Mouse (Mus musculus) hindbrain, embryonic 11.5 days (tissue): Measurements from ENCODE around the gene Brdt. TPM values are rescaled to one million over a fixed set of nuclear protein-coding genes. Genes with fewer than 3 reads are reported as not detected.

Experiments used
- ATAC-seq: fragments of 200-750 bp; cut with Nextera tagmentation; 2 replicates; pipeline ENCODE4 v1.8.0; 2017; ENCODE audit warnings: mild to moderate bottlenecking, moderate TSS enrichment, moderate library complexity; ENCODE audit not compliant: low FRiP score
- DNase-seq: peaks from one replicate; pipeline ENCODE4 v3.0.0-alpha.2; 2015; ENCODE audit warnings: low spot score
- H3K27ac ChIP-seq: fragments of 300-500 bp; sonication (generic); 2 replicates; pipeline ENCODE4 v1.5.1; 2014; ENCODE audit warnings: mild to moderate bottlenecking, low read depth, low read length
- H3K27me3 ChIP-seq: fragments of 300-500 bp; sonication (generic); 2 replicates; pipeline ENCODE4 v1.6.1; 2014; ENCODE audit warnings: mild to moderate bottlenecking, low read length, moderate library complexity, mixed read lengths; ENCODE audit not compliant: control insufficient read depth, insufficient read depth
- H3K36me3 ChIP-seq: fragments of 300-500 bp; sonication (generic); 2 replicates; pipeline ENCODE4 v1.6.1; 2014; ENCODE audit warnings: mild to moderate bottlenecking, low read length, moderate library complexity, mixed read lengths; ENCODE audit not compliant: control insufficient read depth, insufficient read depth
- H3K4me1 ChIP-seq: fragments of 300-500 bp; sonication (generic); replicated peaks from 2 replicates; pipeline ENCODE4 v1.6.1; 2014; ENCODE audit warnings: low read length, mixed read lengths; ENCODE audit not compliant: control insufficient read depth, insufficient read depth
- H3K4me2 ChIP-seq: fragments of 300-500 bp; sonication (generic); replicated peaks from 2 replicates; pipeline ENCODE4 v1.6.1; 2014; ENCODE audit warnings: mild to moderate bottlenecking, low read depth, low read length
- H3K4me3 ChIP-seq: fragments of 300-500 bp; sonication (generic); 2 replicates; pipeline ENCODE4 v1.5.1; 2014; ENCODE audit warnings: low read depth, low read length
- H3K9ac ChIP-seq: fragments of 300-500 bp; sonication (generic); 2 replicates; pipeline ENCODE4 v1.6.1; 2014; ENCODE audit warnings: low read depth, low read length
- H3K9me3 ChIP-seq: fragments of 300-500 bp; sonication (generic); 2 replicates; pipeline ENCODE4 v1.6.1; 2016; ENCODE audit warnings: low read length; ENCODE audit not compliant: control insufficient read depth
- WGBS: fragments of 180-500 bp; shearing (Covaris S2); extraction: QIAGEN DNeasy Blood & Tissue Kit; methylation state at CpG from one replicate; pipeline ENCODE4 v1.1.7; 2014; 5-methylcytosine and 5-hydroxymethylcytosine counted together
- polyA plus RNA-seq: library from polyadenylated mRNA; unstranded; fragments of >200 nt; fragmentation: Nextera tagmentation; extraction: Ambion mirVana; gene quantifications from 2 replicates; pipeline ENCODE4 v1.2.1, GENCODE M21; 2014

Brdt gene
- polyA plus RNA-seq = 1.2 and 2.1 TPM in 2 replicates

DNA sequence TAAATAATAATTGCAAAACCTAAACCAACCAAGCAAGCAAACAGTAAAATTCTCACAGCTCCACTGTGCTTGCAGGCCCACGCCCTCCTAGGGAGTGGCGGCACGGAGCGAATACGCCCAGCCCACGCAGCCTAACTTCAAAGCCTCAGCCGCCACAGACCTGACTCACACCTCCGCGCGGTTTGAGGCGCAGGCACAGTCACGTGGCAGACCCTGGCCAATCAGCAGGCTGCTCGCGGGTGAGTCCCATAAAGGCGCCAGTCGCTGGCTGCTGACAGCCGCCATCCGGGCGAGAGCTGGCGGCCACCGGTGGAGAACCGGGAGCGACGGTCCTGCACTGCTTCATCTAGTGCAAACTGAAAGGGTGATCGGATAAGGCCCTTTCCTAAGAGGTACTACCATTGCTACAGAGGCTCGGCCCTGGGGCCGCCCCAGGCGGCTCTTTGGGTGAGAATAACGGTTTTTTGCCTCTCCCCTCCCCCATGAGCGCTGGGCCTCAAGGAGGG is at the start of gene Brdt:
Brdt (plus strand) TSS at position 244 of the 506 bp plus-strand sequence.
- no peaks in the 10 kb centered on the region for H3K27me3 ChIP-seq

DNA sequence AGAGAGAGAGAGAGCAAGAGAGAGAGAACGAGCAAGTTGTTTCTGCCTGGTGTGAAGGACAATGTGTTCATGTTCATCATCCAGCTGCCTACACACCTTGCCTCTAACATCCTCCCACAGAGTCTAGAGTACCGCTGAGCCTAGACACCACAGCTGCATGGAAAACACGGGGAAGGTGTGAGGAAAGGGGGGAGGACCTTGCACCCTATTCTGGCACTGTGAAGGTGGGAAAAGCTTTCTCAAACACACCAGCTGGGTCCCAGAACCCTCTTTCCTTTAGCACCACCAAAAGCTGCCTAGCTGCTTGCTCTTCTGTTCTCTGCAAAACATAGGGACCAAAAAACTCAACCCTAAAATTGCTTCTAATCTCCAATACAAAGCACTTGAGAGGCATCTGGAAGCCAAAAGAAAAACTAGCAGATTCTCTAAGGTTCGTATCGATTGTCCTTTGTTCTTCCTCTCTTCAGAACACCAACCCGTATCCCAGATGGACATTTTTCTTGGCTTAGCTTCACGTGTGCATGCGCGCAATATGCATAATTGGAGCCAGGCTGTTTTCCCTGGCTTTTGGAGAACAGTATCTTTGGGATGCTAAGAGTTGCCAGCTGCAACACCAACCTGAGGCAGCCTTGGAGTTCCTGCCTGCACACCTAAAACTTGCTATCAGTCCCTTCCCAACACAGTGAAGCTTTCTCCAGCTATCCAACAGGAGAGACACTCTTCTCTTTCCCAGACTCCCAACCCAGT is 48.2 kb upstream of the Brdt start:
- ATAC-seq (no peak), DNase-seq (no peak)
- Histone ChIP-seq H3K36me3 (no peaks in the 10 kb centered on the region), H3K4me2 (no peak overlapping the region), H3K4me3 (no peak overlapping the region), H3K27ac (no peak overlapping the region), H3K9ac (no peak overlapping the region), H3K9me3 (no peaks in the 10 kb centered on the region), H3K4me1 (no peaks in the 10 kb centered on the region), H3K27me3 (no peaks in the 10 kb centered on the region)
- 75% methylated on average over 9 of the region's 9 CpGs for WGBS

More for the DNA sequence above, at the start of gene Brdt:
- DNase-seq (no peak), ATAC-seq (no peak)
- Histone ChIP-seq H3K9ac (no peak within 1 kb of the TSS), H3K4me3 (no peak within 1 kb of the TSS), H3K27ac (no peak within 1 kb of the TSS), H3K4me1 (no peaks in the 10 kb centered on the region), H3K36me3 (no peaks in the 10 kb centered on the region), H3K4me2 (no peak within 1 kb of the TSS), H3K9me3 (no peaks in the 10 kb centered on the region)
- 93% methylated on average over 29 of the region's 30 CpGs for WGBS

DNA sequence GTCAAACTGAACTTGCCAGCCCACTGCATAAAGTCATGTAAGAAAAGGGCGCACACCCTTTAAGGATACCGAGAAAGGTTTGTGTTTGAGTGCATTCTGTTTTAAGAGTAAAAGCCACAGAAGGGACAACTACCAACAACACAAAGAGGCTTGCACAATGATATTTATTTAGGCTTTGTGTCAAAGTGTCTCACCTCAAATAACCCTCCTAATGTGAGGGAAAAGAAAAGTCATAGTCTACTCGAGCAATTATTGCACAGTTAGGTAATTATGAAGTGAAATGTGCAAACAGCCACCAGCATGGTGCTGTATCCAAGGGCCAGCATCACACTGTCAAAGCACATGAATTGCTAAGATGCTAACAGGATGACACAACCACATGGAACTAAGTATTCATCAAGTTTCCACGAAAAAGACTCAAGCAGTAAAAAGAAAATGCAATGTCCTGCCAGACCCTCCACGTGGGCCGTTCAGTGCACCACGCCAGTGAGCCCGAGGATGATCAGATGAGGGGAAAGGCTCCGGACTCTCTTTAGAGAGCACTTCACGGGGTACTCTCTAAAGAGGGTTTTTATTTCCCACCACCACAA is 46.9 kb upstream of the Brdt start:
- Histone ChIP-seq H3K9ac (no peak overlapping the region), H3K4me2 (no peak overlapping the region), H3K4me3 (no peak overlapping the region), H3K9me3 (no peaks in the 10 kb centered on the region), H3K27ac (no peak overlapping the region), H3K36me3 (no peaks in the 10 kb centered on the region), H3K27me3 (peaks cover 11% of the 10 kb centered on the region), H3K4me1 (no peaks in the 10 kb centered on the region)
- ATAC-seq = no peak
- WGBS = 82% methylated on average over 10 of the region's 10 CpGs
- DNase-seq = no peak

DNA sequence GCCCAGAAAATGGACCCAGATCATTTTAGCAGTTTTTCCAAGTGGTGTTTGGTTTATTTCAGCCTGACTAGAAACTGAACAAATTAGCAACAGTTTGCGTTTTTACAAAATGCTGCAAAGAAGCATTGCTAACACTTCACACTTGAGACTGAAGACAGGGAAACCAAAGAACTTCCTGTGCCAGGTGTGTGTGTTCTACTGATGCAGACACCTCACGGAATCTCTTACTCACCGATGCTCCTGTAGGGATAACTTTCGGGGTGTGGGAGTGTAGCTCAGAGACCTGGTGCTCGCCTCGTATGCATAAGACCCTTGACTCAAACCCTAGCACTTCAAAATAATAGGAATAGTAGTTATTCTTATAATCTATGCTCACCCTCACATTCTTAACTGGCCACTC is 45.4 kb upstream of the Brdt start:
- no peak for DNase-seq
- WGBS = 88% methylated on average over 6 of the region's 6 CpGs
- H3K36me3 ChIP-seq = no peaks in the 10 kb centered on the region
- H3K4me1 ChIP-seq = no peaks in the 10 kb centered on the region
- H3K4me3 ChIP-seq = no peak overlapping the region
- H3K4me2 ChIP-seq = no peak overlapping the region
- H3K9me3 ChIP-seq = no peaks in the 10 kb centered on the region
- no peak for ATAC-seq
- H3K27me3 ChIP-seq = peaks cover 11% of the 10 kb centered on the region
- H3K9ac ChIP-seq = no peak overlapping the region
- no peak overlapping the region for H3K27ac ChIP-seq

DNA sequence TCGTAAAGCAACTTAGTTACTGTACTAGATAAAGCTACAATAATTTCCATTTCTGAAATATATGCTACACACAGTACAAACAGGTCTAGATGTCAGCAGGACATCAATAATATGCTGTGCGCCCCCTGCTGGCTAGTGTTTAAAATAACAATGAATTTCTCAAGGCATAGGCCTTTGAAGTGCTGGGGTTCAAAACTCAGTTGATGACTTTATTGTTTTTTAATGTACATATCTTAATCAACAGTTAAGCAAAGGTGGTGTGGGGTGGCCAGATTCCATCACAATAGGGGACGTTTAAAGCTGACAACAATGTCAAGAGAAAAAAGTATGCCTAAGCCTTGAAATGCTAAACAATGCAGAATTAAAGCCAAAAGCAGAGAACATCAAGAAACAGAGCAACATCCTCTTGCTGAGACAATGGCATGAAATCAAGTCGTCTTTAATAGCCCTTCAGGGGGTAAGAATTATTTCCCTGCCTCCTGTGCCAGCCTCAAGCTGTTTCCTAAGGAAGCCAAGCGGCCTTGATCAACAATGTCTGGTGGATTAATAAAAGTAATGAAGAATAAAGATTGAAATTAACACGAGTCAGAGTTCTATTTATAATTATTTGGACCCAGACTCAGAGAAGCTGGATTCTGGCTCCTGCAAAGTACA is 43.6 kb upstream of the Brdt start:
- Histone ChIP-seq H3K9me3 (no peaks in the 10 kb centered on the region), H3K27me3 (peaks cover 11% of the 10 kb centered on the region), H3K36me3 (no peaks in the 10 kb centered on the region), H3K4me2 (no peak overlapping the region), H3K9ac (no peak overlapping the region), H3K4me3 (no peak overlapping the region), H3K4me1 (no peaks in the 10 kb centered on the region), H3K27ac (no peak overlapping the region)
- DNase-seq (peak; percentile 83), ATAC-seq (no peak)
- 28% methylated on average over 6 of the region's 6 CpGs for WGBS

DNA sequence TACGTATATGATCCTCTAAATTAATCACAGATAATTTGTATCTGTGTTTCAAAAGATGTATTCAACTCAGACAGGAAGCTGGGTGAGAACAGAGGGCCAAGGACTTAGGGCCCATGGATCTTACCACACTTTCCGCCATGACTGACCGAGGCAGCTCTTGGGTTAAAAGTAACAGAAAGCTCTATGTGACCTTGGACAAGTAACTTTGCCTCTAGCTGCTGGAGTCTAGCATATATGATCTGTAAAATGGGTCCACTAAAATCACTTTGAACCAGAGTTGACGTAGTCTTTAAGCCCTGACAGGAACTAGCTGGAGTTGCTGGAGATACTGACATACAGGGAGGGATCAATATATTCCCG is 43.1 kb upstream of the Brdt start:
- H3K27ac ChIP-seq = no peak overlapping the region
- DNase-seq (peak; percentile 25), ATAC-seq (no peak)
- peaks cover 11% of the 10 kb centered on the region for H3K27me3 ChIP-seq
- H3K9ac ChIP-seq = no peak overlapping the region
- no peaks in the 10 kb centered on the region for H3K9me3 ChIP-seq
- 52% methylated on average over 5 of the region's 5 CpGs for WGBS
- peak overlapping the region; percentile 100 for H3K4me2 ChIP-seq
- H3K4me3 ChIP-seq = peak overlapping the region; percentile 76
- no peaks in the 10 kb centered on the region for H3K4me1 ChIP-seq
- no peaks in the 10 kb centered on the region for H3K36me3 ChIP-seq

DNA sequence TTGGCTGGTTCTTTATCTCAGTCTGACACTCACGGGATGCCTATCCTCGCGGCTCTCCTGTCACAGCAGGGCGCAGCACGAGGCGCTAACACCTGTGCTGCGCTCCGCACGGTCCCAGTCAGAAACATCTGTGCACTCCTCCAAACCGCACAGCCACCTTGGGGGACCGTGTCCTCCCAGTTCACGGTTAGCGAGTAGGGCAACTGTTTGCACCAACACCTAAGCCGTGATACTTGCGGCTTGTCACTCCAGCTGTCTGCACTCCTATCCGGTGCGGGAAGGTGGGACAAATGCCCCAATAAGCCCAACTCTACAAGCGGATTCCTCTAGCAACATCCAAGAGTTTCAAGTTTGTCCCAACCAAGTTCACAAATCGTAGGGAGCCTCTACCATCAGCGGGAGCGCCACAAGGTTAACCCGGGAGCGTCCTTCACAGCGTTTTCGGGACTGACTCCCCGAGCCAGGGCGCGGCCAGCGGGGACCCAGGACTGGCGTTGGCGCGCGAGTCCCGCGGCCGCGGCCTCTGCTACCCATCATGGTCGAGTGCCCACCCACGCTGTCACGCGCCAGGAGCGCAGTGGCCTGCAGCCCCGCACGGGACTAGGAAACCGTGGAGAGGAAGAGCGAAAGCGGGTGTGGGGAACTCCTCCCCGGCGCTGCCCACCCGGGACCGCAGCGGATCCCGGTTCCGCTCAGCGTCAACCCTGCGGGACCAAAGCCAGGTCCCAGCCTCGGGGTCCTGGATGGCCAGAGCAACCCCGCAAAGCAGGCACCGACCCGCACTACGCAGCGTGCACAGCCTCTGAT is 42.3 kb upstream of the Brdt start:
- H3K27ac ChIP-seq = peak overlapping the region; percentile 70; the same call in 1 of the 2 replicates
- DNase-seq (peak; percentile 66), ATAC-seq (peak; percentile 43)
- peak overlapping the region; percentile 74 for H3K9ac ChIP-seq
- under 1% methylated on average over 62 of the region's 62 CpGs for WGBS
- no peaks in the 10 kb centered on the region for H3K4me1 ChIP-seq
- peak overlapping the region; percentile 100 for H3K4me2 ChIP-seq
- H3K36me3 ChIP-seq = no peaks in the 10 kb centered on the region
- H3K4me3 ChIP-seq = peak overlapping the region; percentile 76
- peaks cover 11% of the 10 kb centered on the region for H3K27me3 ChIP-seq
- H3K9me3 ChIP-seq = no peaks in the 10 kb centered on the region

DNA sequence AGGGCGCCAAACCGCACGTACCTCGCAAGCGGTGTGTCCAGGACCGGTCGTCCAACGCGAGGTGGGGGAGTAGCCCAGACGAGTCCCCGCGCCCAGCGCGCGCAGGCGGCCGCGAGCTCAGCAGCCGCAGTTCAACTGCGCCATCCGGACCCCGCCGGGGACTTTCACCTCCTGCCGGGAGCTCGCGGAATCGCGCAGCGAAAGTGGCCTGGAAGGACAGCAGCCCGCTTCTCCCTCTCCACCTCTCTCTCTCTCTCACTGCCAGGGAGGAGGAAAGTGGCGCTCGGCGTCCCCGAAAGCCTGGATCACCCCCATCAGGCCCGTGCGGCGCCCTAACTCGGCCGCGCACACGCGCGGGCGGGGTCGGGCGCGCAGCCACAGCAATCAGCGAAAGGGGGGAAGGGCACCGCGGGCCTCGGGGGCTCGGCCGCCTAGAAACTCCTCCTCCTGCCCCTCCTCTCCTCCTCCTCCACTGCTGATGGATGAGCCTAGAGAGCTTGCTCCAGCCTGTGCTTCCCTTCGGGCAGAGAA is 41.7 kb upstream of the Brdt start, which contains the start of gene Tgfbr3:
Tgfbr3 (minus strand) TSS at position 396 of the 531 bp plus-strand sequence.
- Histone ChIP-seq H3K9ac (peak within 1 kb of the TSS; percentile 74), H3K27ac (peak within 1 kb of the TSS; percentile 70), H3K9me3 (no peaks in the 10 kb centered on the region), H3K27me3 (peaks cover 11% of the 10 kb centered on the region), H3K4me2 (peak within 1 kb of the TSS; percentile 100), H3K4me3 (peak within 1 kb of the TSS; percentile 76), H3K36me3 (no peaks in the 10 kb centered on the region), H3K4me1 (no peaks in the 10 kb centered on the region)
- WGBS = under 1% methylated on average over 40 of the region's 54 CpGs
- ATAC-seq (peak; percentile 94), DNase-seq (peak; percentile 86)
